Mouse (Mus musculus) CH12.LX (cell line): Measurements from ENCODE around the gene Cdh18. TPM values are rescaled to one million over a fixed set of nuclear protein-coding genes. Genes with fewer than 3 reads are reported as not detected.

Experiments
- DNase-seq: peaks from one replicate; pipeline ENCODE4 v3.0.0-alpha.2; 2013; ENCODE audit errors: extremely low read depth
- H3K27ac ChIP-seq: 2 replicates; pipeline ENCODE4 v1.5.1; 2012; ENCODE audit warnings: low read depth, mild to moderate bottlenecking, control low read depth, moderate library complexity; ENCODE audit not compliant: insufficient read depth
- H3K27me3 ChIP-seq: replicated peaks from 2 replicates; pipeline ENCODE3; 2012; ENCODE audit warnings: inconsistent platforms
- H3K36me3 ChIP-seq, 2 experiments: replicated peaks in 1 of 2; 2 replicates each; pipeline versions ENCODE3 to v1.6.1; 2012; ENCODE audit warnings: inconsistent platforms in 1 of 2, low read length in 1 of 2, mild to moderate bottlenecking in 1 of 2, mixed read lengths in 1 of 2, moderate library complexity in 1 of 2; ENCODE audit not compliant: control insufficient read depth in 1 of 2, insufficient read depth in 1 of 2
- H3K4me1 ChIP-seq, 2 experiments: 2 replicates each; pipeline ENCODE4 v1.6.1; 2012; ENCODE audit warnings: inconsistent platforms in 1 of 2, moderate library complexity in 1 of 2; ENCODE audit not compliant: insufficient read depth in 2 of 2, control insufficient read depth in 1 of 2
- H3K4me2 ChIP-seq: 2 replicates; pipeline ENCODE4 v1.6.1; 2012; ENCODE audit warnings: low read depth, mild to moderate bottlenecking, control low read depth; ENCODE audit not compliant: poor library complexity, insufficient read depth, severe bottlenecking
- H3K4me3 ChIP-seq, 3 experiments: fragments of 150-350 bp in 1 of 3; sonication (generic) in 1 of 3; replicated peaks in 1 of 3; 2 replicates each; pipeline versions ENCODE3 to v1.5.1; 2011 to 2012; ENCODE audit warnings: low read depth in 2 of 3, low read length in 2 of 3, mild to moderate bottlenecking in 2 of 3, moderate library complexity in 2 of 3, control low read depth in 1 of 3, improper control_type of control experiment in 1 of 3, inconsistent platforms in 1 of 3, mixed read lengths in 1 of 3; ENCODE audit not compliant: poor library complexity in 1 of 3
- H3K79me2 ChIP-seq: replicated peaks from 2 replicates; pipeline ENCODE4 v1.6.1; 2012; ENCODE audit warnings: mild to moderate bottlenecking, moderate library complexity; ENCODE audit not compliant: control insufficient read depth, poor library complexity, insufficient read depth, severe bottlenecking; ENCODE audit errors: extremely low read depth
- H3K9ac ChIP-seq: 2 replicates; pipeline ENCODE4 v1.6.1; 2012; ENCODE audit warnings: low read depth, mild to moderate bottlenecking, control low read depth, moderate library complexity; ENCODE audit not compliant: insufficient read depth
- H3K9me3 ChIP-seq: replicated peaks from 2 replicates; pipeline ENCODE3; 2012; ENCODE audit warnings: low read length, inconsistent platforms, mixed read lengths
- CHD1 ChIP-seq: IDR thresholded peaks from 2 replicates; pipeline ENCODE4 v1.6.1; 2012; ENCODE audit warnings: low read depth, low read length, improper control_type of control experiment, inconsistent platforms
- CTCF ChIP-seq, 2 experiments: IDR thresholded peaks in 1 of 2; conservative IDR thresholded peaks in 1 of 2; 2 replicates each; pipeline ENCODE4 v1.5.1; 2011 to 2012; ENCODE audit warnings: low read depth in 2 of 2, low read length in 2 of 2, improper control_type of control experiment in 1 of 2, inconsistent platforms in 1 of 2, mild to moderate bottlenecking in 1 of 2, moderate library complexity in 1 of 2
- ELF1 ChIP-seq: IDR thresholded peaks from 2 replicates; pipeline ENCODE4 v1.6.1; 2014; ENCODE audit warnings: low read depth, mild to moderate bottlenecking, inconsistent platforms, low read length, improper control_type of control experiment
- ETS1 ChIP-seq: conservative IDR thresholded peaks from 2 replicates; pipeline ENCODE4 v1.6.1; 2012; ENCODE audit warnings: low read depth, mild to moderate bottlenecking, inconsistent platforms, low read length, improper control_type of control experiment, moderate library complexity
- GABPA ChIP-seq: IDR thresholded peaks from 2 replicates; pipeline ENCODE4 v1.6.1; 2012; ENCODE audit warnings: low read depth, low read length, improper control_type of control experiment, inconsistent platforms; ENCODE audit not compliant: insufficient replicate concordance
- HCFC1 ChIP-seq: IDR thresholded peaks from 2 replicates; pipeline ENCODE4 v1.6.1; 2012; ENCODE audit warnings: low read depth, mild to moderate bottlenecking, inconsistent platforms, low read length, improper control_type of control experiment
- IRF4 ChIP-seq: IDR thresholded peaks from 2 replicates; pipeline ENCODE4 v1.6.1; 2014; ENCODE audit warnings: low read depth, mild to moderate bottlenecking, inconsistent platforms, low read length, improper control_type of control experiment
- MAFK ChIP-seq: IDR thresholded peaks from 2 replicates; pipeline ENCODE4 v1.6.1; 2011; ENCODE audit warnings: low read length, improper control_type of control experiment; ENCODE audit not compliant: insufficient replicate concordance
- MAZ ChIP-seq: IDR thresholded peaks from 2 replicates; pipeline ENCODE4 v1.6.1; 2012; ENCODE audit warnings: low read depth, mild to moderate bottlenecking, inconsistent platforms, low read length, improper control_type of control experiment, moderate library complexity
- NELFE ChIP-seq: IDR thresholded peaks from 2 replicates; pipeline ENCODE4 v1.6.1; 2011; ENCODE audit warnings: low read depth, low read length, improper control_type of control experiment
- NRF1 ChIP-seq: IDR thresholded peaks from 2 replicates; pipeline ENCODE4 v1.6.1; 2014; ENCODE audit warnings: low read depth, mild to moderate bottlenecking, inconsistent platforms, low read length, improper control_type of control experiment, moderate library complexity
- POLR2A ChIP-seq: IDR thresholded peaks from 2 replicates; pipeline ENCODE4 v1.6.1; 2011; ENCODE audit warnings: low read depth, mild to moderate bottlenecking, improper control_type of control experiment, low read length
- POLR2AphosphoS2 ChIP-seq: IDR thresholded peaks from 2 replicates; pipeline ENCODE4 v1.6.1; 2011; ENCODE audit warnings: low read depth, low read length, improper control_type of control experiment
- RCOR1 ChIP-seq: conservative IDR thresholded peaks from 2 replicates; pipeline ENCODE4 v1.6.1; 2012; ENCODE audit warnings: low read depth, mild to moderate bottlenecking, inconsistent platforms, low read length, improper control_type of control experiment
- SIN3A ChIP-seq: IDR thresholded peaks from 2 replicates; pipeline ENCODE4 v1.6.1; 2012; ENCODE audit warnings: low read length, improper control_type of control experiment, inconsistent platforms
- SMC3 ChIP-seq: IDR thresholded peaks from 2 replicates; pipeline ENCODE4 v1.6.1; 2011; ENCODE audit warnings: low read depth, low read length, improper control_type of control experiment
- TCF12 ChIP-seq: IDR thresholded peaks from 2 replicates; pipeline ENCODE4 v1.6.1; 2014; ENCODE audit warnings: low read depth, mild to moderate bottlenecking, inconsistent platforms, low read length, improper control_type of control experiment
- UBTF ChIP-seq: IDR thresholded peaks from 2 replicates; pipeline ENCODE4 v1.6.1; 2012; ENCODE audit warnings: low read depth, mild to moderate bottlenecking, inconsistent platforms, low read length, improper control_type of control experiment, moderate library complexity
- USF1 ChIP-seq: IDR thresholded peaks from 2 replicates; pipeline ENCODE4 v1.6.1; 2014; ENCODE audit warnings: low read depth, mild to moderate bottlenecking, inconsistent platforms, low read length, improper control_type of control experiment
- ZC3H11A ChIP-seq: IDR thresholded peaks from 2 replicates; pipeline ENCODE4 v1.6.1; 2012; ENCODE audit warnings: low read depth, mild to moderate bottlenecking, inconsistent platforms, low read length, improper control_type of control experiment
- ZKSCAN1 ChIP-seq: IDR thresholded peaks from 2 replicates; pipeline ENCODE4 v1.6.1; 2012; ENCODE audit warnings: low read depth, inconsistent platforms, low read length, improper control_type of control experiment, borderline replicate concordance
- ZMIZ1 ChIP-seq: IDR thresholded peaks from 2 replicates; pipeline ENCODE4 v1.6.1; 2012; ENCODE audit warnings: low read depth, mild to moderate bottlenecking, inconsistent platforms, low read length, improper control_type of control experiment
- ZNF384 ChIP-seq: IDR thresholded peaks from 2 replicates; pipeline ENCODE4 v1.6.1; 2012; ENCODE audit warnings: low read depth, low read length, improper control_type of control experiment, inconsistent platforms
- dilution Hi-C: fragments of 300-500 bp; cut with MboI; formaldehyde crosslinking; loops from 2 replicates; pipeline ENCODE4 v1.14.3; 2020; ENCODE audit warnings: low sequenced_read_pairs; ENCODE audit not compliant: extremely low pct_unique_long_range_greater_than_20kb, extremely low pct_ligation_motif_present
- in situ Hi-C: fragments of 300-500 bp; cut with MboI; formaldehyde crosslinking; loops from 3 replicates; pipeline ENCODE4 v1.14.3; 2019; ENCODE audit warnings: low sequenced_read_pairs, low pct_ligation_motif_present, low pct_unique_long_range_greater_than_20kb, mixed read lengths
- polyA plus RNA-seq: library from polyadenylated mRNA; unstranded; fragments of >175 nt; gene quantifications from 2 replicates; pipeline ENCODE4 v1.2.1, GENCODE M21; 2012; ENCODE audit warnings: low read depth; ENCODE audit not compliant: insufficient read length
- total RNA-seq, 2 experiments: library from RNA; depleted of rRNA; stranded (reverse); fragments of 300-350 nt in 1 of 2; fragments of >200 nt in 1 of 2; gene quantifications; 2 replicates each; pipeline ENCODE4 v1.2.3; 2012 to 2014

Cdh18 gene
- total and polyA plus RNA-seq, 3 experiments = not detected

GRCm38 (mm10) chr15:22833127-22833526 lies 284.3 kb downstream of the Cdh18 start:
- Histone ChIP-seq H3K79me2 (no peaks in the 10 kb centered on the region), H3K9me3 (peaks cover 37% of the 10 kb centered on the region), H3K27ac (no peak overlapping the region), H3K27me3 (no peaks in the 10 kb centered on the region), H3K36me3 (no peaks in the 10 kb centered on the region)
- in situ Hi-C loops = no loop called here
- dilution Hi-C loops = no loop called here
- TF ChIP-seq POLR2AphosphoS2 = no peak
- TF ChIP-seq IRF4 = no peak
- no peak for TF ChIP-seq ZNF384
- TF ChIP-seq UBTF = no peak
- TF ChIP-seq CHD1 = no peak
- no peak for TF ChIP-seq MAFK
- TF ChIP-seq NRF1 = no peak
- TF ChIP-seq TCF12 = no peak
- TF ChIP-seq ZC3H11A = no peak
- no peak for TF ChIP-seq ZKSCAN1
- TF ChIP-seq GABPA = no peak
- no peak for TF ChIP-seq MAZ
- TF ChIP-seq CTCF (conservative IDR thresholded peaks at IDR 0.05 in 1 of 2, IDR thresholded peaks at IDR 0.05 in 1 of 2; ENCODE audit: low read depth in 2 of 2, low read length in 2 of 2) = no peak
- TF ChIP-seq, all 38 proteins: peak for 0
- no peak overlapping the region for H3K4me3 ChIP-seq
- DNase-seq = no peak
- H3K4me1 ChIP-seq = no peaks in the 10 kb centered on the region
- no peak overlapping the region for H3K4me2 ChIP-seq
- no peak overlapping the region for H3K9ac ChIP-seq

DNA sequence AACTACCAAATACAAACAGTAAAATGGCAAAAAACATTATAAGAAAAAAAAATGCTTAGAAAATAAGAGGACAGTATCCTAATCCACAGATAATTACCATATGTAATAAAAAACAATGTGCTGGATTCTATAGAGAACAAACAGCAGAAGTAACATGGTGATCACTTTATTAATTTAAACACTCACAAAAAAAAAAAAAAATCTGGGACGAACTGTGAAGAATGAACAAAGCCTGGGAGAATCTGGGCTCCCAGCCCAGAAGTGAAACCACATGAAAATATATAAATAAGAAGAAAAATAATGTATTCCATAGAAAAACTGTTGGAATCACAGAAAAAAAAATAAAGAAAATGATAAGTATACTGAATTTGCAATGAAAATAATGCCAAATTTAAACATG lies 288.4 kb downstream of the Cdh18 start:
- no peaks in the 10 kb centered on the region for H3K79me2 ChIP-seq
- no peak overlapping the region for H3K4me2 ChIP-seq
- H3K4me3 ChIP-seq = no peak overlapping the region
- no peak for DNase-seq
- H3K36me3 ChIP-seq = no peaks in the 10 kb centered on the region
- in situ Hi-C loops = no loop called here
- dilution Hi-C loops = no loop called here
- H3K9me3 ChIP-seq = peaks cover 32% of the 10 kb centered on the region
- H3K9ac ChIP-seq = no peak overlapping the region
- H3K27ac ChIP-seq = no peak overlapping the region
- no peaks in the 10 kb centered on the region for H3K27me3 ChIP-seq
- TF ChIP-seq MAZ (no peak), GABPA (no peak), NELFE (no peak), USF1 (no peak), HCFC1 (no peak), POLR2A (no peak), ETS1 (no peak), MAFK (no peak), SIN3A (no peak), ELF1 (no peak), ZKSCAN1 (no peak), RCOR1 (no peak), SMC3 (no peak), CTCF (conservative IDR thresholded peaks at IDR 0.05 in 1 of 2, IDR thresholded peaks at IDR 0.05 in 1 of 2; ENCODE audit: low read depth in 2 of 2, low read length in 2 of 2) (no peak), ZMIZ1 (no peak)
- no peaks in the 10 kb centered on the region for H3K4me1 ChIP-seq
